Mouse (Mus musculus): Measurements from ENCODE around the gene Kansl1. TPM values are rescaled to one million over a fixed set of nuclear protein-coding genes. Genes with fewer than 3 reads are reported as not detected.
"Not testable (repeated sequence)": the region's sequence is repeated elsewhere in the genome, so short reads cannot be mapped to it uniquely, and the experiment has no call there.

Kansl1 gene
- polyA plus RNA-seq, 1 experiment from 2014 or later = 30.6 TPM

DNA sequence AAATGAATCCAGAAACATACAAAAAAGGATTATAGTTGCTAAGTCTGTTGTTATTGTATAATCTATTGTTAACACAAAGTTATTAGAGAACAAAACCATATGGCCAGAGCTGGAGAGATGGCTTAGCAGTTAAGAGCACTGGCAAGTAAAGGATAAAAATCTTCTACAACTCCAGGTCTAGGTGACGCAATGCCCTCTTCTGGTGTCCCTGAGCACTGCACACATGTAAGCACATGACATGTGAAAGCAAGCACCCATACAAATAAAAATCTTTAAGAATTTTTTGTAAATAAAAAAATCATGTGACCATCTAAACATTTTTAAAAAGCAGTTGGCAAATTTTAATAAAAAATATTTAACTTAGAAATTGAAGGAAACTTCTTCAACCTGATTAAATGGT, 17.4 kb downstream of the Kansl1 start:
- Histone ChIP-seq H3K36me3 (no peaks in the 10 kb centered on the region), H3K9ac (replicated peaks) (no peak overlapping the region), H3K27ac (replicated peaks) (no peak overlapping the region), H3K9me3 (no peaks in the 10 kb centered on the region), H3K4me1 (no peaks in the 10 kb centered on the region), H3K4me2 (replicated peaks) (no peak overlapping the region), H3K4me3 (no peak overlapping the region), H3K27me3 (no peaks in the 10 kb centered on the region)
- no peak for ATAC-seq (replicated peaks)
- WGBS = 98% methylated on average over 1 of the region's 1 CpGs

DNA sequence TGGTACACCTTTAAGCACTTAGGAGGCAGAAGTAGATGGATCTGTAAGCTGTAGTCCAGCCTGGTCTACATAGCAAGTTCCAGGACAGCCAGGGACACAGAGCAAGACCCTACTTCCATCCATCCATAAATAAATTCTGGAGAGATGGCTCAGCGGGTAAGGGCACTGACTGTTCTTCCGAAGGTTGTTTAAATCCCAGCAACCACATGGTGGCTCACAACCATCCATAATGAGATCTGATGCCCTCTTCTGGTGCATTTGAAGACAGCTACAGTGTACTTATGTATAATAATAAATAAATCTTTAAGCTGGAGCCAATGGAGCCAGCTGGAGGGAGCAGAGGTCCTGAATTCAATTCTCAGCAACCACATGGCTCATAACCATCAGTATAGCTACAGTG, 20.2 kb downstream of the Kansl1 start:
- not testable (repeated sequence) for ATAC-seq (replicated peaks); H3K9ac ChIP-seq (replicated peaks); H3K36me3 ChIP-seq; H3K9me3 ChIP-seq; H3K4me3 ChIP-seq; H3K4me2 ChIP-seq (replicated peaks); H3K27ac ChIP-seq (replicated peaks); H3K4me1 ChIP-seq; H3K27me3 ChIP-seq
- WGBS = 54% methylated on average over 2 of the region's 2 CpGs

DNA sequence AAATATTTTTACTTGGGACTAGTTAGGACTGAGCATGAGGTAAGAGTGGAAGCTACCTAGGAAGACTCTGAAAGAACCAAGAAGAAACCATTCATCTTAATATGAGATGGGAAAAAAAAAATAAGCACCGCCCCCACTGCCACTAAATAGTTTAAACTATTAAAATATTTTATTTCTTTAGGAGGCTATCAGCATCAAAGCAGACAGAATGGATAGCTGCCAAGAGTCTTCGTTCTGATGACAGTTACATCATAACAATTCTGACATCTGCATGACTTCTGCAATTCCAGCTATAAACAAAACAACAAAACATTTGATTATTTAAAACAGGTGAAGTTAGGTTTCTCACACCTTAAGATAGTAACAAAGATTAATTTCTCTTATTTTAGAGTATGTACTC, 23.1 kb downstream of the Kansl1 start:
- no peak for ATAC-seq (replicated peaks)
- 73% methylated on average over 2 of the region's 2 CpGs for WGBS

DNA sequence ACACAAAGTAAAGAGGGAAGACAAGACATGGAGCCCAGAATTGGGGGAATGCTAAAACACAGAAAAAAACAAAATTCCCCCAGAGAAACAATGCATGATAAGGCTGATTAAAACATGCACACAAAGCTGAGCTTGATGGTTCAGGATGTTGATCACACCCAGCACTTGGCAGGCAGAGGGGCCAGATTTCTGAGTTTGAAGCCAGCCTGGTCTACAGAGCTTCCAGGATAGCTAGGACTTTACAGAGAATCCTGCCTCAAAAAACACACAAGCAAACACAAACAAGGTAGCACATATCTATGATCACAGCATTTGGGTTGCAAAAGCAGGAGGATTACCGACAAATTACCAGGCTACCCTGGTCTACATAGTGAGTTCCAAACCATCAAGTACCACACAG, 23.6 kb downstream of the Kansl1 start:
- no peak overlapping the region for H3K4me3 ChIP-seq
- H3K36me3 ChIP-seq = no peaks in the 10 kb centered on the region
- H3K9ac ChIP-seq (replicated peaks) = no peak overlapping the region
- H3K27me3 ChIP-seq = no peaks in the 10 kb centered on the region
- ATAC-seq (replicated peaks) = no peak
- H3K4me1 ChIP-seq = peaks cover 11% of the 10 kb centered on the region
- H3K9me3 ChIP-seq = no peaks in the 10 kb centered on the region
- no peak overlapping the region for H3K4me2 ChIP-seq (replicated peaks)
- H3K27ac ChIP-seq (replicated peaks) = no peak overlapping the region
- 90% methylated on average over 1 of the region's 1 CpGs for WGBS

More for the DNA sequence above, 23.1 kb downstream of the Kansl1 start:
- Histone ChIP-seq H3K36me3 (no peaks in the 10 kb centered on the region), H3K9me3 (no peaks in the 10 kb centered on the region), H3K4me2 (replicated peaks) (no peak overlapping the region), H3K4me1 (peaks cover 11% of the 10 kb centered on the region), H3K27ac (replicated peaks) (no peak overlapping the region), H3K4me3 (no peak overlapping the region), H3K27me3 (no peaks in the 10 kb centered on the region), H3K9ac (replicated peaks) (no peak overlapping the region)

DNA sequence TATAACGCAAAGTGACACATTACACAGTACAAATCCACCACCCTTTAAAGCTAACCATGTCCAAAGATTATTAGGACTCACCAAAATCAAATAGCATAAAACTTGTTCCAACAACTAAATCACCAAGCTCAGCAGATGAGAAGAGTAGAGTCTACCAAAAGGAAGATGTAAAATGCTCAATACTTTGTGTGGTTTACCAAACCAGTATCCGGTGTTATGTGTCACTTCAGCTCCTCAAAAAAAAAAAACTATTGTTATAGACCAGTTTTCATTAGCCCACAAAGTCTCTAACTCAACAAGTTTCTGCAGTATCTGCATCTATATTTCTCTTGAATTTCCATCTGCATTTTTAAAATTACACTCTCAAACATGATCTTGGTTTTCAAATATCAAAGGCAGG, 25.3 kb downstream of the Kansl1 start:
- Histone ChIP-seq H3K9ac (replicated peaks) (peak overlapping the region; percentile 94; the same call in 1 of the 2 replicates), H3K4me2 (replicated peaks) (peak overlapping the region; percentile 53), H3K4me3 (peak overlapping the region; percentile 83), H3K27ac (replicated peaks) (peak overlapping the region; percentile 100), H3K9me3 (no peaks in the 10 kb centered on the region), H3K36me3 (no peaks in the 10 kb centered on the region), H3K27me3 (no peaks in the 10 kb centered on the region), H3K4me1 (peaks cover 25% of the 10 kb centered on the region)
- no peak for ATAC-seq (replicated peaks)
- 58% methylated on average over 2 of the region's 2 CpGs for WGBS

DNA sequence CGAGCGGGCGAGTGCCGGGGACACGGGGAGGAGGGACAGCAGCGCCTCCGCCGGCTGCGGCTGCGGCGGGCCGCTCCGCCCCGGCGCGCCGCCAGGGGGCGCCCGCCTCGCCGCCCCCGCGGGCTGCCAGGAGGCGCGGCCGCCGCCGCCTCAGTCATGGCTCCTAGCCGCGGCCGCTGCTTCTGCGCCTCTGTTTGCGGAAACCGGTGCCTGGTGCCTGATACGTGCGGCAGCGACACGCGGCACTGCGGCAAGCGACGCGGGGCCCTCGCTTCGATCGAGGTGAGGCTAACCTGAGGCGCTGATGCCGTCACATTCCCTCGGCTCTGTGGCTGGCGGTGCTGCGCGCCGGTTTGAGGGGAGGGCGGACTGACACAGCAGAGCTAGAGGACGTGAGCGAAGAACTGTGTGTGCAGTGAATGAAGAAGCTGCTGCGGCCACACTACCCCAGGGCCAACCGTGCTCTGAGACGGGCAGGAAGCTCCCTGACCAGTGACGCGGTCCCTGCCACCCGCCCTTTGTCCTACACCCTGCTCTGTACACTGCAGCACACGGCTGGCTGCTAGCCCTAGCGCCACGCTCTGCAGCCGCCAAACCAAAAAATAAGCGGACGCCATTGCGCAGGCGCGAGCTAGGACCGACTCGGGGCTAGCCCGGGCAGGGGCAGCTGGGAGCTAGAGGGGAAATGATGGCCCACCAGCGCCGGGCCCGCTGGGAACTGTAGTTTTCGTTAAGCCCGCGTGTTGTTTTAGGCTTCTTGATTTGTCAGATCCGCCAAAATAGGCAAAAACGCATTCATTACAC, 26.1 kb downstream of the Kansl1 start:
- H3K4me2 ChIP-seq (replicated peaks) = peak overlapping the region; percentile 53
- peaks cover 32% of the 10 kb centered on the region for H3K4me1 ChIP-seq
- H3K27me3 ChIP-seq = no peaks in the 10 kb centered on the region
- no peaks in the 10 kb centered on the region for H3K9me3 ChIP-seq
- ATAC-seq (replicated peaks) = peak; percentile 96
- H3K4me3 ChIP-seq = peak overlapping the region; percentile 83
- peak overlapping the region; percentile 94 for H3K9ac ChIP-seq (replicated peaks)
- H3K27ac ChIP-seq (replicated peaks) = peak overlapping the region; percentile 100
- WGBS = under 1% methylated on average over 72 of the region's 82 CpGs
- no peaks in the 10 kb centered on the region for H3K36me3 ChIP-seq

- H3K27me3 ChIP-seq = no peaks in the 10 kb centered on the region
- H3K4me1 ChIP-seq = peaks cover 36% of the 10 kb centered on the region
- H3K4me2 ChIP-seq (replicated peaks) = peak overlapping the region; percentile 63
- no peaks in the 10 kb centered on the region for H3K36me3 ChIP-seq
- peak overlapping the region; percentile 94 for H3K9ac ChIP-seq (replicated peaks)
- peak overlapping the region; percentile 100 for H3K27ac ChIP-seq (replicated peaks)
- H3K4me3 ChIP-seq = peak overlapping the region; percentile 83
- ATAC-seq (replicated peaks) = peak; percentile 47
- no peaks in the 10 kb centered on the region for H3K9me3 ChIP-seq
- 1% methylated on average over 72 of the region's 92 CpGs for WGBS
Observed at GRCm38 (mm10) chr11:104441475-104442332, 27.0 kb downstream of the Kansl1 start.

DNA sequence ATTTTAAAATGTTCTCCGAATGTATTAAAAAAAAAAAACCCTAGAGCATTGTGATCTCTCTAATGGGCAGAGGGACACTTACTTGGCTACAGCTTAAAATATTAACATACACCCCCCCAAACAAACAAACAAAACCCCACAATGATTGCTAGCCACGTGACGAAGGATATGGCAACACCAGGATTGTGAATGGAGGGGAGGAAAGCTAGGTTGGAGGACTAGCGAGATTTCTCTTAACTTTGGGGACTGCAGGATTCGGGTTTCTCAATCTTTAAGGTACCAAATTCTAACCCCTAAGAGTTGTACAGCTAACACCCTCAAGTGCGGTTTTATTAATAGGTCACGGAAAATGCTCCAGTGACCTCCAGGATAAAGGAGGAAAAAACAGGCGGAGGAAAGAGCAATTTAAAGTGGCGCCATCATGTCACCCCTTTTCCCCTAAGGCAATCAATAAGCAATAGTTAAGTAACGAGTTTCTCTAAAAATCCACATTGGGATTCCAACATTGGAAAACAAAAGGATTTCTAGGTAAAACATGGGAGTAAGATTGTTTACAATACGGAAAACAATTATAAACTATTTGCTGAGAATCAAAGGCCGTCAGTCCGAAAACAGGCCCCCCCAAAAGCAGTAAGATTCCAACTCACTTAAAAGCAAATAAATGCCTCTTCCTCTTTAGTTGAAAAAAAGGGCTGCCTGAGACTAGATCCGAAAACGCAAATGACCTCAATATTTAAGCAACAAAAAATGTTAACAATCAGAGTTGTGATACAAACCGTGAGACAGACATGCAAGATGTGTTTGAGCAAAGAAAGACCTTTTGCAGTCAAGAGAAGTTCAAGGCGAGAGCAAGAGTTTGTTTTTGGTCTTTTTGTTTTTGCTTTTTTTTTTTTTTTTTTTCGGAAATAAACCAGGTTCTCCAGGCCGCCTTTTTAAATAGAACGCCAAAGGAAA, 27.9 kb downstream of the Kansl1 start:
- Histone ChIP-seq H3K4me1 (peaks cover 41% of the 10 kb centered on the region), H3K9me3 (no peaks in the 10 kb centered on the region), H3K36me3 (no peaks in the 10 kb centered on the region), H3K27me3 (no peaks in the 10 kb centered on the region), H3K27ac (replicated peaks) (peak overlapping the region; percentile 100), H3K4me3 (peak overlapping the region; percentile 83), H3K9ac (replicated peaks) (peak overlapping the region; percentile 94), H3K4me2 (replicated peaks) (peak overlapping the region; percentile 63)
- under 1% methylated on average over 20 of the region's 20 CpGs for WGBS
- no peak for ATAC-seq (replicated peaks)

GRCm38 (mm10) chr11:104439703-104440102, 29.0 kb downstream of the Kansl1 start:
- peak overlapping the region; percentile 63 for H3K4me2 ChIP-seq (replicated peaks)
- no peaks in the 10 kb centered on the region for H3K9me3 ChIP-seq
- peak overlapping the region; percentile 19; the same call in 1 of the 2 replicates for H3K4me3 ChIP-seq
- no peaks in the 10 kb centered on the region for H3K27me3 ChIP-seq
- peaks cover 41% of the 10 kb centered on the region for H3K4me1 ChIP-seq
- no peak overlapping the region for H3K27ac ChIP-seq (replicated peaks)
- no peak for ATAC-seq (replicated peaks)
- 29% methylated on average over 2 of the region's 2 CpGs for WGBS
- no peak overlapping the region for H3K9ac ChIP-seq (replicated peaks)
- H3K36me3 ChIP-seq = no peaks in the 10 kb centered on the region

GRCm38 (mm10) chr11:104438450-104438849, 30.2 kb downstream of the Kansl1 start:
- Histone ChIP-seq H3K27me3 (no peaks in the 10 kb centered on the region), H3K4me2 (replicated peaks) (0 out of 2 replicates have a peak overlapping the region, but pooled peaks have one; percentile 12), H3K9ac (replicated peaks) (no peak overlapping the region), H3K4me1 (peaks cover 44% of the 10 kb centered on the region), H3K9me3 (no peaks in the 10 kb centered on the region), H3K4me3 (no peak overlapping the region), H3K36me3 (no peaks in the 10 kb centered on the region), H3K27ac (replicated peaks) (no peak overlapping the region)
- ATAC-seq (replicated peaks) = no peak

- Histone ChIP-seq H3K4me1 (peaks cover 49% of the 10 kb centered on the region), H3K4me3 (no peak overlapping the region), H3K36me3 (no peaks in the 10 kb centered on the region), H3K9me3 (no peaks in the 10 kb centered on the region), H3K4me2 (replicated peaks) (no peak overlapping the region), H3K27ac (replicated peaks) (no peak overlapping the region), H3K9ac (replicated peaks) (no peak overlapping the region), H3K27me3 (no peaks in the 10 kb centered on the region)
- ATAC-seq (replicated peaks) = no peak
- 78% methylated on average over 2 of the region's 2 CpGs for WGBS
Observed at GRCm38 (mm10) chr11:104436394-104436954, 32.2 kb downstream of the Kansl1 start.

Data from forebrain, embryonic 15.5 days (tissue).